Mouse (Mus musculus) left cerebral cortex, postnatal 14 days (tissue): ENCODE measurements around the gene Ppp1r3d. TPM values are rescaled to one million over a fixed set of nuclear protein-coding genes. Genes with fewer than 3 reads are reported as not detected.

Experiments used
- DNase-seq, 2 experiments: peaks; one replicate each; pipeline ENCODE4 v3.0.0; 2021 to 2022; ENCODE audit warnings: low spot score in 2 of 2, mixed read lengths in 1 of 2
- intact Hi-C: fragments of 180-260 bp; cut with DNase I; formaldehyde crosslinking; loops from one replicate; pipeline ENCODE4 v1.15.1; 2025
- long read RNA-seq, 2 experiments: library from polyadenylated mRNA; stranded (forward); transcript quantifications; one replicate each; pipeline ENCODE4 v2.0.0; 2021
- total RNA-seq, 2 experiments: library from RNA; stranded (reverse); gene quantifications; 2 replicates each; pipeline ENCODE4 v1.2.3; 2021

The Ppp1r3d gene
- 10 to 100 TPM in 1 of 2 experiments, 1 to 10 TPM in 1; 9.9 to 10.3 TPM for total RNA-seq
- long read RNA-seq, experiment 1, partial matches to known transcripts: 0 of 4 reads
- long read RNA-seq, experiment 1, other reads (novel, unspliced or antisense): 0 of 4 reads
- long read RNA-seq, experiment 2, transcript Ppp1r3d-201 (1 exons, 3,267 nt): major isoform, 10 of 11 reads
- long read RNA-seq, experiment 2, partial matches to known transcripts: 0 of 11 reads
- long read RNA-seq, experiment 2, other reads (novel, unspliced or antisense): 1 of 11 reads

GRCm38 (mm10) chr2:178414261-178415149 is at the start of gene Ppp1r3d, which contains the start of gene Fam217b:
Gene Ppp1r3d (minus strand): TSS chr2:178414472.
Gene Fam217b (plus strand): TSS chr2:178414524.
- intact Hi-C loops: no loop called here
- DNase-seq: peak; percentile 63 to 74

- intact Hi-C loops: no loop called here
- no peak for DNase-seq
These were observed 46.1 kb upstream of the Ppp1r3d start for GRCm38 (mm10) chr2:178460353-178460752.

GRCm38 (mm10) chr2:178457414-178457813 is 43.1 kb upstream of the Ppp1r3d start:
- intact Hi-C loops: no loop called here
- DNase-seq: no peak

GRCm38 (mm10) chr2:178454664-178455516 is 40.6 kb upstream of the Ppp1r3d start:
- intact Hi-C loops: no loop called here

GRCm38 (mm10) chr2:178450961-178451360 is 36.7 kb upstream of the Ppp1r3d start:
- intact Hi-C loops: no loop called here

More at GRCm38 (mm10) chr2:178454664-178455516, 40.6 kb upstream of the Ppp1r3d start:
- no peak for DNase-seq

GRCm38 (mm10) chr2:178450236-178450635 is 36.0 kb upstream of the Ppp1r3d start:
- intact Hi-C loops: no loop called here
- no peak for DNase-seq

More at GRCm38 (mm10) chr2:178450961-178451360, 36.7 kb upstream of the Ppp1r3d start:
- no peak for DNase-seq

- intact Hi-C loops: no loop called here
- no peak for DNase-seq
These were observed 35.1 kb upstream of the Ppp1r3d start for GRCm38 (mm10) chr2:178449386-178449785.

GRCm38 (mm10) chr2:178437311-178437710 is 23.0 kb upstream of the Ppp1r3d start:
- intact Hi-C loops: loop anchor here (10.0 kb wide), 1 partner anchor 1437 kb away; no protein-coding TSS in a partner anchor
- peak; percentile 32 to 39 for DNase-seq

GRCm38 (mm10) chr2:178433903-178434302 is 19.6 kb upstream of the Ppp1r3d start:
- no peak for DNase-seq

GRCm38 (mm10) chr2:178433495-178433894 is 19.2 kb upstream of the Ppp1r3d start:
- DNase-seq: no peak

More at GRCm38 (mm10) chr2:178433903-178434302, 19.6 kb upstream of the Ppp1r3d start:
- intact Hi-C loops: loop anchor here (5.0 to 10.0 kb wide), 2 partner anchors 73 to 1441 kb away; no protein-coding TSS in a partner anchor

GRCm38 (mm10) chr2:178430231-178430630 is 16.0 kb upstream of the Ppp1r3d start, which contains the start of gene Cdh26:
Gene Cdh26 (plus strand): TSS chr2:178430531.
- DNase-seq: no peak
- intact Hi-C loops: loop anchor here (5.0 to 10.0 kb wide), 2 partner anchors 77 to 1445 kb away; no protein-coding TSS in a partner anchor

More at GRCm38 (mm10) chr2:178433495-178433894, 19.2 kb upstream of the Ppp1r3d start:
- intact Hi-C loops: loop anchor here (5.0 to 10.0 kb wide), 2 partner anchors 74 to 1441 kb away; no protein-coding TSS in a partner anchor

- intact Hi-C loops: no loop called here
- DNase-seq: no peak
These were observed 15.2 kb upstream of the Ppp1r3d start for GRCm38 (mm10) chr2:178429426-178429825.

- intact Hi-C loops: no loop called here
- DNase-seq: no peak
These were observed 14.4 kb upstream of the Ppp1r3d start for GRCm38 (mm10) chr2:178428676-178429075.

GRCm38 (mm10) chr2:178428183-178428582 is 13.9 kb upstream of the Ppp1r3d start:
- no peak for DNase-seq
- intact Hi-C loops: no loop called here

- intact Hi-C loops: no loop called here
- DNase-seq: no peak
These were observed 12.9 kb upstream of the Ppp1r3d start for GRCm38 (mm10) chr2:178427181-178427580.

GRCm38 (mm10) chr2:178426229-178426628 is 12.0 kb upstream of the Ppp1r3d start:
- intact Hi-C loops: no loop called here
- DNase-seq: peak; percentile 63 to 71

- DNase-seq: peak in 1 of 2 experiments; percentile 1
- intact Hi-C loops: no loop called here
These were observed 9.0 kb upstream of the Ppp1r3d start for GRCm38 (mm10) chr2:178423223-178423622.

GRCm38 (mm10) chr2:178422186-178422585 is 7.9 kb upstream of the Ppp1r3d start:
- intact Hi-C loops: no loop called here
- DNase-seq: peak in 1 of 2 experiments; percentile 1

- peak in 1 of 2 experiments; percentile 2 for DNase-seq
- intact Hi-C loops: no loop called here
These were observed 7.3 kb upstream of the Ppp1r3d start for GRCm38 (mm10) chr2:178421603-178422002.
